Mouse (Mus musculus) heart, embryonic 15.5 days (tissue): ENCODE data around the gene Tulp1. TPM values are rescaled to one million over a fixed set of nuclear protein-coding genes. Genes with fewer than 3 reads are reported as not detected.
A peak's percentile ranks its signal among the peaks of the same experiment; 100 is the strongest.

ENCODE experiments used
- ATAC-seq: fragments of 200-750 bp; cut with Nextera tagmentation; replicated peaks from 2 replicates; pipeline ENCODE4 v1.8.0; 2017; ENCODE audit warnings: low read depth, moderate TSS enrichment; ENCODE audit not compliant: insufficient number of reproducible peaks, insufficient read depth, low FRiP score
- H3K27ac ChIP-seq: fragments of 300-500 bp; sonication (generic); 2 replicates; pipeline ENCODE4 v1.5.1; 2015; ENCODE audit warnings: mild to moderate bottlenecking, inconsistent platforms
- H3K27me3 ChIP-seq: fragments of 300-500 bp; sonication (generic); 2 replicates; pipeline ENCODE4 v1.6.1; 2015; ENCODE audit warnings: inconsistent platforms
- H3K36me3 ChIP-seq: fragments of 300-500 bp; sonication (generic); 2 replicates; pipeline ENCODE4 v1.6.1; 2015; ENCODE audit warnings: mild to moderate bottlenecking, inconsistent platforms
- H3K4me1 ChIP-seq: fragments of 300-500 bp; sonication (generic); replicated peaks from 2 replicates; pipeline ENCODE4 v1.6.1; 2015; ENCODE audit warnings: inconsistent platforms
- H3K4me2 ChIP-seq: fragments of 300-500 bp; sonication (generic); 2 replicates; pipeline ENCODE4 v1.6.1; 2015; ENCODE audit warnings: inconsistent platforms, mild to moderate bottlenecking, moderate library complexity
- H3K4me3 ChIP-seq: fragments of 300-500 bp; sonication (generic); 2 replicates; pipeline ENCODE4 v1.5.1; 2015; ENCODE audit warnings: mild to moderate bottlenecking, inconsistent platforms
- H3K9ac ChIP-seq: fragments of 300-500 bp; sonication (generic); 2 replicates; pipeline ENCODE4 v1.6.1; 2015; ENCODE audit warnings: mild to moderate bottlenecking, inconsistent platforms
- H3K9me3 ChIP-seq: fragments of 300-500 bp; sonication (generic); replicated peaks from 2 replicates; pipeline ENCODE4 v1.6.1; 2016; ENCODE audit warnings: inconsistent platforms
- WGBS: fragments of 180-500 bp; shearing (Covaris S2); methylation state at CpG from one replicate; pipeline ENCODE4 v1.1.7; 2015; ENCODE audit warnings: mixed read lengths; 5-methylcytosine and 5-hydroxymethylcytosine counted together
- polyA plus RNA-seq: library from polyadenylated mRNA; unstranded; fragments of >200 nt; fragmentation: Nextera tagmentation; extraction: Ambion mirVana; gene quantifications from 2 replicates; pipeline ENCODE4 v1.2.1, GENCODE M21; 2015

Tulp1 gene
- polyA plus RNA-seq, 1 experiment from 2014 or later, result 2.6 TPM

- Histone ChIP-seq H3K9ac (peak overlapping the region; percentile 25; the same call in 1 of the 2 replicates), H3K9me3 (no peaks in the 10 kb centered on the region), H3K27ac (peak overlapping the region; percentile 95), H3K4me3 (peak overlapping the region; percentile 94), H3K4me2 (peak overlapping the region; percentile 91), H3K4me1 (peaks cover 33% of the 10 kb centered on the region), H3K27me3 (no peaks in the 10 kb centered on the region), H3K36me3 (peaks cover 17% of the 10 kb centered on the region)
- 0 out of 2 replicates have a peak, but pooled peaks have one; percentile 0 for ATAC-seq
- WGBS, result 23% methylated on average over 17 of the region's 17 CpGs
Measured at GRCm38 (mm10) chr17:28312232-28313211, 52.5 kb downstream of the Tulp1 start.

- 64% methylated on average over 5 of the region's 5 CpGs for WGBS
- no peak for ATAC-seq
Measured at GRCm38 (mm10) chr17:28311366-28312132, 53.5 kb downstream of the Tulp1 start.

GRCm38 (mm10) chr17:28310831-28311230, 54.2 kb downstream of the Tulp1 start:
- H3K4me2 ChIP-seq, result no peak overlapping the region
- H3K27me3 ChIP-seq, result no peaks in the 10 kb centered on the region
- H3K9me3 ChIP-seq, result no peaks in the 10 kb centered on the region
- no peak overlapping the region for H3K27ac ChIP-seq
- H3K36me3 ChIP-seq, result no peaks in the 10 kb centered on the region; the same call in 1 of the 2 replicates
- no peak overlapping the region for H3K4me3 ChIP-seq
- H3K4me1 ChIP-seq, result peaks cover 31% of the 10 kb centered on the region
- no peak for ATAC-seq
- WGBS, result 83% methylated on average over 3 of the region's 3 CpGs
- no peak overlapping the region for H3K9ac ChIP-seq

More at GRCm38 (mm10) chr17:28311366-28312132, 53.5 kb downstream of the Tulp1 start:
- H3K4me1 ChIP-seq, result peaks cover 33% of the 10 kb centered on the region
- no peaks in the 10 kb centered on the region for H3K9me3 ChIP-seq
- H3K27ac ChIP-seq, result no peak overlapping the region
- no peak overlapping the region for H3K4me2 ChIP-seq
- peaks cover 7% of the 10 kb centered on the region for H3K36me3 ChIP-seq
- H3K27me3 ChIP-seq, result no peaks in the 10 kb centered on the region
- no peak overlapping the region for H3K9ac ChIP-seq
- H3K4me3 ChIP-seq, result no peak overlapping the region

DNA sequence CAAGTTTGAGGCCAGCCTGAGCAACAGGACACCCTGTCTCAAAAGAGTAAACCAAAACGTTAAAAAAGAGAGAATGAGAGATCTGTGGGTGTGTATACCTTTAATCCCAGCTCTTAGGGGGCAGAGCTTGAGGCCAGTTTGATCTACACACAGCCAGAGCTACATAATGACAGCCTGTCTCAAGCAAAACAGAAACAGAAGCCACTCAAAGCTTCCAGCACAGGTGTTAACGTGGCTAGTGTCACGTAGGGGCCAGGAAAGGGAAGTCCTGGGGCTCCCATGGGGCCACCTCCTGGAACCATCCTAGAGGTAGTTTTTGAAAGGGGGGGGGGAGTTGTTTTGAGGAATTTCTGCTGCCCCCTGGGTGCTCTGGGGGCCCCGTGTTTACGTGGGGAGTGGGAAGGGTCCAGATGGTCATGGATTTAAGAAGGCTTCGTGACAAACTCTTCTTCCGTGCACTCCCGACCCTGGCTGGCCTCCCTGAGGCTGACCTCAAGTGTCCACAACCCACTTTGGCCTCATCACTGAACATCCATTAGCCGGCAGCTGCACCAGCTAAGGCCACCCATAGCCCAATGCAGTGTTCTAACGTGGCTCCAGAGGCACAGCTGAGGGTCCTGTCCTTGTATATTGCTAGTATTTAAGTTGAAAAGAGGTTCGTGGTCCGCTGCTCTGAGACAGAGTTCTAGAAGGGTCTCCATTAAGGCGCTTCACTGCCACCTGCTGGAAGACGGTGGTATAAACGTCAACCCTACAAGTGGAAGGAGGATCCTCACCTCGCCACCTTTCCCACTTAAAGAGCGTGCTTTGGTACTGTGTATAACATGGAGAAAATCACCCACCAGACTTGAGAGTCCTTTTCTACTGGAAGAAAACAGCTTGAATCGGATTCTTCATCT, 56.5 kb downstream of the Tulp1 start:
- no peak for ATAC-seq
- H3K27ac ChIP-seq, result peak overlapping the region; percentile 45; the same call in 1 of the 2 replicates
- H3K9ac ChIP-seq, result peak overlapping the region; percentile 28; the same call in 1 of the 2 replicates
- no peaks in the 10 kb centered on the region for H3K36me3 ChIP-seq
- no peaks in the 10 kb centered on the region for H3K27me3 ChIP-seq
- H3K9me3 ChIP-seq, result no peaks in the 10 kb centered on the region
- H3K4me1 ChIP-seq, result peaks cover 14% of the 10 kb centered on the region
- 14% methylated on average over 18 of the region's 18 CpGs for WGBS
- H3K4me3 ChIP-seq, result peak overlapping the region; percentile 24
- peak overlapping the region; percentile 57 for H3K4me2 ChIP-seq

- no peak overlapping the region for H3K4me3 ChIP-seq
- H3K27ac ChIP-seq, result no peak overlapping the region
- H3K27me3 ChIP-seq, result no peaks in the 10 kb centered on the region
- no peak overlapping the region for H3K9ac ChIP-seq
- peaks cover 6% of the 10 kb centered on the region for H3K4me1 ChIP-seq
- ATAC-seq, result no peak
- 52% methylated on average over 10 of the region's 10 CpGs for WGBS
- no peaks in the 10 kb centered on the region for H3K9me3 ChIP-seq
- no peaks in the 10 kb centered on the region for H3K36me3 ChIP-seq
- H3K4me2 ChIP-seq, result no peak overlapping the region
Measured at GRCm38 (mm10) chr17:28305172-28305571, 59.9 kb downstream of the Tulp1 start.

Other genes with a start within 250 kb of the Tulp1 start
- gene Scube3, start 223.1 kb downstream of the Tulp1 start, polyA plus RNA-seq, result 0.76 and 1.7 TPM in 2 replicates
- gene Zfp523, start 188.1 kb downstream of the Tulp1 start, polyA plus RNA-seq, result 17.3 and 25.3 TPM in 2 replicates
- gene Def6, start 157.4 kb downstream of the Tulp1 start, polyA plus RNA-seq, result 4.2 and 12.0 TPM in 2 replicates
- gene Ppard, start 132.5 kb downstream of the Tulp1 start, polyA plus RNA-seq, result 1.1 and 1.4 TPM in 2 replicates
- 18.8 and 25.3 TPM in 2 replicates for gene Fance, start 51.7 kb downstream of the Tulp1 start, polyA plus RNA-seq
- 305 and 312 TPM in 2 replicates for gene Rpl10a, start 36.8 kb downstream of the Tulp1 start, polyA plus RNA-seq
- gene Tead3, start 14.4 kb downstream of the Tulp1 start, polyA plus RNA-seq, result 5.3 and 6.6 TPM in 2 replicates
- gene Fkbp5, start 152.3 kb upstream of the Tulp1 start, polyA plus RNA-seq, result 16.2 and 33.9 TPM in 2 replicates
- not detected in 2 replicates for gene Armc12, start 165.6 kb upstream of the Tulp1 start, polyA plus RNA-seq
- gene Clpsl2, start 184.2 kb upstream of the Tulp1 start, polyA plus RNA-seq, result not detected in 2 replicates
- gene Clps, start 195.5 kb upstream of the Tulp1 start, polyA plus RNA-seq, result 1.1 and 1.2 TPM in 2 replicates
- 0.15 and 0.42 TPM in 2 replicates for gene Lhfpl5, start 210.4 kb upstream of the Tulp1 start, polyA plus RNA-seq